Mouse (Mus musculus) ES-Bruce4 (cell line): ENCODE results near the gene 4930579G24Rik. TPM values are rescaled to one million over a fixed set of nuclear protein-coding genes. Genes with fewer than 3 reads are reported as not detected.

Experiments
- H3K27ac ChIP-seq: 2 replicates; pipeline ENCODE4 v1.5.1; 2012; ENCODE audit warnings: low read length, inconsistent platforms; ENCODE audit not compliant: insufficient read depth
- H3K27me3 ChIP-seq: 2 replicates; pipeline ENCODE4 v1.6.1; 2012; ENCODE audit warnings: mild to moderate bottlenecking, low read length, inconsistent platforms; ENCODE audit not compliant: control insufficient read depth, poor library complexity, insufficient read depth, severe bottlenecking
- H3K36me3 ChIP-seq: 2 replicates; pipeline ENCODE4 v1.6.1; 2012; ENCODE audit warnings: inconsistent platforms, mild to moderate bottlenecking, low read length, moderate library complexity; ENCODE audit not compliant: control insufficient read depth, poor library complexity, insufficient read depth, severe bottlenecking
- H3K4me1 ChIP-seq: one replicate; pipeline ENCODE4 v1.8.1; 2011; ENCODE audit warnings: low read length; ENCODE audit not compliant: control insufficient read depth, insufficient read depth
- H3K4me3 ChIP-seq: 2 replicates; pipeline ENCODE4 v1.5.1; 2011; ENCODE audit warnings: low read depth, mild to moderate bottlenecking, low read length
- H3K9ac ChIP-seq: 2 replicates; pipeline ENCODE4 v1.6.1; 2012; ENCODE audit warnings: low read depth, mild to moderate bottlenecking, inconsistent platforms; ENCODE audit not compliant: poor library complexity, severe bottlenecking
- H3K9me3 ChIP-seq: replicated peaks from 2 replicates; pipeline ENCODE4 v1.6.1; 2012; ENCODE audit warnings: mild to moderate bottlenecking, low read length, inconsistent platforms; ENCODE audit not compliant: control insufficient read depth, poor library complexity, insufficient read depth, severe bottlenecking
- CTCF ChIP-seq: IDR thresholded peaks from one replicate; pipeline ENCODE4 v1.8.1; 2011; ENCODE audit warnings: low read depth, low read length
- EP300 ChIP-seq: IDR thresholded peaks from 2 replicates; pipeline ENCODE4 v1.6.1; 2011; ENCODE audit warnings: low read depth, low read length; ENCODE audit not compliant: insufficient read depth
- POLR2A ChIP-seq: IDR thresholded peaks from one replicate; pipeline ENCODE4 v1.8.1; 2011; ENCODE audit warnings: low read length; ENCODE audit not compliant: insufficient read depth
- polyA plus RNA-seq: library from polyadenylated mRNA; stranded (reverse); fragments of >200 nt; gene quantifications from 2 replicates; pipeline ENCODE4 v1.2.4, GENCODE M21; 2011; ENCODE audit warnings: low read depth; ENCODE audit not compliant: missing spikeins, insufficient read depth, insufficient read length

The 4930579G24Rik gene
- polyA plus RNA-seq, 1 experiment, result 13.9 TPM

DNA sequence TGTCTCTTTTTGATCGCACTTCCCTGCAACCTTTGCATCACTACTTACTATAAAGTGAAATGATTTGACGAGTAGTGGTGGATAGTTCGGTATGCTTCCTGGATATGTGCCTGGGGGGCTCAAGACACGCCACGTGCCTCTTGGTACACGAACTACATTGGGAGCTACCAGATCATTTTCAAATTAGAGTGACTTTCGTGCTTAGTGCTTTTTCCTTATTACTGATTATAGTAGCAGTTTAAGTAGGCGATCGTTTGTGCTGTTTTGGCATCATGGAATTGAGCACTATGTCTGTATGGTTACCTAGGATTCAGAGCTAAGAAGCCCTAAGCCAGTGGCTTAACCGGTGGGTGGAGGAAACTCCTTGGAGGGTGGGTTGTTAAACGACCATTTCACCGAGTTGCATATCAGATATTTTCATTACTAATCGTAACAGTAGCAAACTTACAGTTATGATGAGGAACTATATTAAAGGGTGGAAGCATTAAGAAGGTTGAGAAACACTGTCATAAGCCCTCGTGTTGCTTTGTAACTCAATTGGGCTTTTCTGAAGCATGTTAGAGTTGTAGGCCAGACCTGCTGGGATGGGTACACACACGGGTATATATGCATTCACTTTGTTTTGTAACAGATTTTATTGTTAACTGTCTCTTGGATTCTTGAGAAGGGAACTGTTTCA lies 36.9 kb upstream of the 4930579G24Rik start:
- H3K9me3 ChIP-seq, result no peaks in the 10 kb centered on the region
- peak overlapping the region; percentile 98 for H3K4me3 ChIP-seq
- peak overlapping the region; percentile 91 for H3K9ac ChIP-seq
- H3K36me3 ChIP-seq, result peaks cover 36% of the 10 kb centered on the region
- no peaks in the 10 kb centered on the region for H3K27me3 ChIP-seq
- H3K27ac ChIP-seq, result peak overlapping the region; percentile 29
- no peaks in the 10 kb centered on the region for H3K4me1 ChIP-seq
- TF ChIP-seq EP300 (no peak), POLR2A (no peak), CTCF (no peak)

GRCm38 (mm10) chr3:79595468-79595867 lies 33.4 kb upstream of the 4930579G24Rik start:
- H3K36me3 ChIP-seq, result peaks cover 67% of the 10 kb centered on the region
- TF ChIP-seq CTCF (no peak), POLR2A (no peak), EP300 (no peak)

DNA sequence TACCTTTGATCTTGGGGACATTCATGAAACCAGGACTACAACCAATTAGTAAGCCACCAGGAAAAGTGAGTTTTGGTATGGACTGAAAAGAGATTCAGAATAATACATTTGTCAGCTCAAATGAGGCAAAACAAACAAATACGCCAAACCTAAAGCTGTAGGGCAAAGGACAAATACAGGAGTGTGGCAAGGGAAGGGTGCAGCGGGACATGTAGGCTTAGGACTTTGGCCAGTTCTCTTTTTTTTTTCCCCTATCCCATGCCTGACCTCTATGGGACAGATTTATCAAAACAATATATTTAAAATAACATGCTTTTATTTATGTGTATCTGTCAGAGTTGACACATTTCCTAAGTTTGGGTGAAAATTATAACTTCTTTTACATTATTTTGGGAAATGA lies 19.0 kb upstream of the 4930579G24Rik start:
- H3K27ac ChIP-seq, result no peak overlapping the region
- no peak overlapping the region for H3K9ac ChIP-seq
- H3K27me3 ChIP-seq, result no peaks in the 10 kb centered on the region
- TF ChIP-seq CTCF, result no peak
- no peak for TF ChIP-seq POLR2A
- no peak for TF ChIP-seq EP300
- peaks cover 5% of the 10 kb centered on the region for H3K9me3 ChIP-seq
- H3K4me1 ChIP-seq, result no peaks in the 10 kb centered on the region
- no peak overlapping the region for H3K4me3 ChIP-seq
- H3K36me3 ChIP-seq, result peaks cover 10% of the 10 kb centered on the region

More at GRCm38 (mm10) chr3:79595468-79595867, 33.4 kb upstream of the 4930579G24Rik start:
- H3K4me3 ChIP-seq, result no peak overlapping the region
- no peak overlapping the region for H3K27ac ChIP-seq
- no peaks in the 10 kb centered on the region for H3K9me3 ChIP-seq
- H3K4me1 ChIP-seq, result no peaks in the 10 kb centered on the region
- H3K9ac ChIP-seq, result no peak overlapping the region
- H3K27me3 ChIP-seq, result no peaks in the 10 kb centered on the region

GRCm38 (mm10) chr3:79627484-79628181 lies 1.2 kb upstream of the 4930579G24Rik start:
- Histone ChIP-seq H3K4me1 (no peaks in the 10 kb centered on the region), H3K9ac (peak overlapping the region; percentile 29), H3K9me3 (no peaks in the 10 kb centered on the region), H3K27ac (no peak overlapping the region), H3K4me3 (peak overlapping the region; percentile 92), H3K27me3 (no peaks in the 10 kb centered on the region), H3K36me3 (peaks cover 7% of the 10 kb centered on the region)
- TF ChIP-seq CTCF (no peak), EP300 (no peak), POLR2A (no peak)

- TF ChIP-seq POLR2A, result no peak
- no peak for TF ChIP-seq CTCF
- TF ChIP-seq EP300, result no peak
- peak overlapping the region; percentile 32; the same call in 1 of the 2 replicates for H3K27ac ChIP-seq
These were observed 708 bp upstream of the 4930579G24Rik start for GRCm38 (mm10) chr3:79628182-79628560.

DNA sequence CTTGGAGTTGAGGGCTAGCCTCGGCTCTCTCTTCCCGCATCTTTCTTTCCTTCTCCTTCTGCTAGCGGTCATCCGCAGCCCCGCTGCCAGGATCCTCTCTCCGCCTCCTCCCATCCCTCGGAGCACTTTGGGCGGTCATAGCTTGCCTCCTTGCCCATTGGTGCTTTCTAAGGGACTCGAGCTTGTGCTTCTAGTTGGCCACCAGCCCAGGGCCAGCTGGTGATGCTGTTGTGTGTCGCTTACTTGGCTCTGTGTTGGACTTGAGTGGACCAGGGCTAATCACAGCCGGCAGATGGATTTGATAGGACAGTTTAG lies 494 bp downstream of the 4930579G24Rik start, which contains the start of gene Etfdh:
TSS of gene Etfdh (minus strand) at position 85 of the 315 bp plus-strand sequence.
- no peak for TF ChIP-seq POLR2A
- no peak for TF ChIP-seq EP300
- no peak for TF ChIP-seq CTCF
- H3K9me3 ChIP-seq, result no peaks in the 10 kb centered on the region
- peak within 1 kb of the TSS; percentile 61 for H3K9ac ChIP-seq

More at GRCm38 (mm10) chr3:79628182-79628560, 708 bp upstream of the 4930579G24Rik start:
- Histone ChIP-seq H3K4me1 (no peaks in the 10 kb centered on the region), H3K36me3 (peaks cover 7% of the 10 kb centered on the region), H3K9me3 (no peaks in the 10 kb centered on the region), H3K9ac (peak overlapping the region; percentile 29), H3K4me3 (peak overlapping the region; percentile 92), H3K27me3 (no peaks in the 10 kb centered on the region)

More for the DNA sequence above, 494 bp downstream of the 4930579G24Rik start, which contains the start of gene Etfdh:
- H3K27me3 ChIP-seq, result no peaks in the 10 kb centered on the region
- no peaks in the 10 kb centered on the region for H3K4me1 ChIP-seq
- peak within 1 kb of the TSS; percentile 32; the same call in 1 of the 2 replicates for H3K27ac ChIP-seq
- H3K36me3 ChIP-seq, result peaks cover 7% of the 10 kb centered on the region
- peak within 1 kb of the TSS; percentile 92 for H3K4me3 ChIP-seq
